Mouse (Mus musculus) stomach, embryonic 14.5 days (tissue): ENCODE results near the gene Miox. TPM values are rescaled to one million over a fixed set of nuclear protein-coding genes. Genes with fewer than 3 reads are reported as not detected.
A peak's percentile ranks its signal among the peaks of the same experiment; 100 is the strongest.

ENCODE experiments used
- ATAC-seq: fragments of 200-750 bp; cut with Nextera tagmentation; 2 replicates; pipeline ENCODE4 v1.8.0; 2017; ENCODE audit warnings: low read depth, moderate TSS enrichment; ENCODE audit not compliant: insufficient number of reproducible peaks, insufficient read depth, low FRiP score
- H3K27ac ChIP-seq: fragments of 300-500 bp; sonication (generic); 2 replicates; pipeline ENCODE4 v1.5.1; 2014; ENCODE audit warnings: mild to moderate bottlenecking, low read length, moderate library complexity, mixed read lengths
- H3K27me3 ChIP-seq: fragments of 300-500 bp; sonication (generic); 2 replicates; pipeline ENCODE4 v1.6.1; 2014; ENCODE audit warnings: low read length, control low read depth, mixed read lengths; ENCODE audit not compliant: control insufficient read depth, insufficient read depth
- H3K36me3 ChIP-seq: fragments of 300-500 bp; sonication (generic); 2 replicates; pipeline ENCODE4 v1.6.1; 2014; ENCODE audit warnings: mild to moderate bottlenecking, control low read depth, low read length, moderate library complexity, mixed read lengths; ENCODE audit not compliant: control insufficient read depth, insufficient read depth
- H3K4me1 ChIP-seq: fragments of 300-500 bp; sonication (generic); 2 replicates; pipeline ENCODE4 v1.6.1; 2014; ENCODE audit warnings: low read length, control low read depth, mixed read lengths; ENCODE audit not compliant: control insufficient read depth, insufficient read depth
- H3K4me2 ChIP-seq: fragments of 300-500 bp; sonication (generic); replicated peaks from 2 replicates; pipeline ENCODE4 v1.6.1; 2014; ENCODE audit warnings: low read depth, low read length, control low read depth
- H3K4me3 ChIP-seq: fragments of 300-500 bp; sonication (generic); 2 replicates; pipeline ENCODE4 v1.5.1; 2014; ENCODE audit warnings: low read depth, low read length, control low read depth
- H3K9ac ChIP-seq: fragments of 300-500 bp; sonication (generic); replicated peaks from 2 replicates; pipeline ENCODE4 v1.6.1; 2014; ENCODE audit warnings: low read depth, mild to moderate bottlenecking, control low read depth, low read length, moderate library complexity, mixed read lengths
- H3K9me3 ChIP-seq: fragments of 300-500 bp; sonication (generic); 2 replicates; pipeline ENCODE4 v1.6.1; 2016; ENCODE audit warnings: low read depth, low read length, control low read depth; ENCODE audit not compliant: control insufficient read depth
- WGBS: fragments of 180-500 bp; shearing (Covaris S2); extraction: QIAGEN DNeasy Blood & Tissue Kit; methylation state at CpG from one replicate; pipeline ENCODE4 v1.1.7; 2014; 5-methylcytosine and 5-hydroxymethylcytosine counted together
- polyA plus RNA-seq: library from polyadenylated mRNA; unstranded; fragments of >200 nt; fragmentation: Nextera tagmentation; extraction: Ambion mirVana; gene quantifications from 2 replicates; pipeline ENCODE4 v1.2.1, GENCODE M21; 2014

Gene Miox
- polyA plus RNA-seq, 1 experiment from 2014 or later: not detected

GRCm38 (mm10) chr15:89322670-89323522 lies 11.3 kb upstream of the Miox start, which contains the start of gene Adm2:
TSS of gene Adm2 (plus strand) at chr15:89322720.
- no peaks in the 10 kb centered on the region for H3K36me3 ChIP-seq
- peak within 1 kb of the TSS; percentile 13 for H3K4me3 ChIP-seq
- H3K9me3 ChIP-seq: no peaks in the 10 kb centered on the region
- no peaks in the 10 kb centered on the region for H3K27me3 ChIP-seq
- H3K4me2 ChIP-seq: peak within 1 kb of the TSS; percentile 30
- WGBS: 8% methylated on average over 26 of the region's 26 CpGs
- 0 out of 2 replicates have a peak within 1 kb of the TSS, but pooled peaks have one; percentile 3 for H3K9ac ChIP-seq
- no peaks in the 10 kb centered on the region for H3K4me1 ChIP-seq
- 0 out of 2 replicates have a peak, but pooled peaks have one; percentile 42 for ATAC-seq
- no peak within 1 kb of the TSS for H3K27ac ChIP-seq

GRCm38 (mm10) chr15:89323656-89324055 lies 10.5 kb upstream of the Miox start:
- H3K4me2 ChIP-seq: no peak overlapping the region
- WGBS: 94% methylated on average over 4 of the region's 4 CpGs
- H3K36me3 ChIP-seq: no peaks in the 10 kb centered on the region
- no peak overlapping the region for H3K9ac ChIP-seq
- no peaks in the 10 kb centered on the region for H3K27me3 ChIP-seq
- no peak for ATAC-seq
- H3K4me1 ChIP-seq: no peaks in the 10 kb centered on the region
- H3K27ac ChIP-seq: no peak overlapping the region
- H3K4me3 ChIP-seq: no peak overlapping the region
- no peaks in the 10 kb centered on the region for H3K9me3 ChIP-seq

- no peaks in the 10 kb centered on the region for H3K27me3 ChIP-seq
- no peaks in the 10 kb centered on the region for H3K9me3 ChIP-seq
- H3K36me3 ChIP-seq: no peaks in the 10 kb centered on the region
- ATAC-seq: no peak
- no peak overlapping the region for H3K27ac ChIP-seq
- no peaks in the 10 kb centered on the region for H3K4me1 ChIP-seq
- no peak overlapping the region for H3K9ac ChIP-seq
- no peak overlapping the region for H3K4me2 ChIP-seq
- WGBS: 58% methylated on average over 5 of the region's 5 CpGs
- H3K4me3 ChIP-seq: no peak overlapping the region
Observed at GRCm38 (mm10) chr15:89326441-89326840, 7.8 kb upstream of the Miox start.

- no peak for ATAC-seq
- H3K27ac ChIP-seq: no peak overlapping the region
- no peak overlapping the region for H3K4me2 ChIP-seq
- no peak overlapping the region for H3K4me3 ChIP-seq
- H3K9ac ChIP-seq: no peak overlapping the region
- WGBS: 84% methylated on average over 17 of the region's 17 CpGs
- no peaks in the 10 kb centered on the region for H3K27me3 ChIP-seq
- H3K4me1 ChIP-seq: no peaks in the 10 kb centered on the region
- no peaks in the 10 kb centered on the region for H3K36me3 ChIP-seq
- no peaks in the 10 kb centered on the region for H3K9me3 ChIP-seq
Observed at GRCm38 (mm10) chr15:89334774-89335537, 758 bp downstream of the Miox start.

- ATAC-seq: no peak
- no peaks in the 10 kb centered on the region for H3K27me3 ChIP-seq
- WGBS: 84% methylated on average over 14 of the region's 14 CpGs
- no peaks in the 10 kb centered on the region for H3K4me1 ChIP-seq
- H3K9me3 ChIP-seq: no peaks in the 10 kb centered on the region
- H3K9ac ChIP-seq: no peak overlapping the region
- H3K4me2 ChIP-seq: no peak overlapping the region
- H3K4me3 ChIP-seq: no peak overlapping the region
- H3K36me3 ChIP-seq: no peaks in the 10 kb centered on the region
- H3K27ac ChIP-seq: no peak overlapping the region
Observed at GRCm38 (mm10) chr15:89336422-89336821, 2.2 kb downstream of the Miox start.

GRCm38 (mm10) chr15:89339696-89340095 lies 5.5 kb downstream of the Miox start:
- Histone ChIP-seq H3K27me3 (no peaks in the 10 kb centered on the region), H3K4me2 (no peak overlapping the region), H3K27ac (no peak overlapping the region), H3K4me1 (no peaks in the 10 kb centered on the region), H3K36me3 (no peaks in the 10 kb centered on the region), H3K4me3 (no peak overlapping the region), H3K9ac (no peak overlapping the region), H3K9me3 (no peaks in the 10 kb centered on the region)
- ATAC-seq: no peak
- WGBS: 90% methylated on average over 2 of the region's 2 CpGs

GRCm38 (mm10) chr15:89340136-89340535 lies 5.9 kb downstream of the Miox start:
- Histone ChIP-seq H3K9ac (no peak overlapping the region), H3K9me3 (no peaks in the 10 kb centered on the region), H3K36me3 (no peaks in the 10 kb centered on the region), H3K4me3 (no peak overlapping the region), H3K27me3 (no peaks in the 10 kb centered on the region), H3K4me1 (no peaks in the 10 kb centered on the region), H3K27ac (no peak overlapping the region), H3K4me2 (no peak overlapping the region)
- 76% methylated on average over 3 of the region's 3 CpGs for WGBS
- no peak for ATAC-seq

- no peaks in the 10 kb centered on the region for H3K36me3 ChIP-seq
- WGBS: 33% methylated on average over 1 of the region's 1 CpGs
- no peak overlapping the region for H3K9ac ChIP-seq
- no peak for ATAC-seq
- H3K9me3 ChIP-seq: no peaks in the 10 kb centered on the region
- H3K4me3 ChIP-seq: no peak overlapping the region
- no peak overlapping the region for H3K4me2 ChIP-seq
- H3K27ac ChIP-seq: no peak overlapping the region
- no peaks in the 10 kb centered on the region for H3K4me1 ChIP-seq
- H3K27me3 ChIP-seq: no peaks in the 10 kb centered on the region
Observed at GRCm38 (mm10) chr15:89341678-89342077, 7.5 kb downstream of the Miox start.
